Mouse (Mus musculus) forebrain, embryonic 16.5 days (tissue): ENCODE measurements around the gene Pdzrn3. TPM values are rescaled to one million over a fixed set of nuclear protein-coding genes. Genes with fewer than 3 reads are reported as not detected.

Source experiments
- ATAC-seq: fragments of 200-750 bp; cut with Nextera tagmentation; 2 replicates; pipeline ENCODE4 v1.8.0; 2017; ENCODE audit warnings: mild to moderate bottlenecking, moderate library complexity
- H3K27ac ChIP-seq: fragments of 300-500 bp; sonication (generic); 2 replicates; pipeline ENCODE4 v1.5.1; 2014; ENCODE audit warnings: low read length, control low read depth
- H3K27me3 ChIP-seq: fragments of 300-500 bp; sonication (generic); replicated peaks from 2 replicates; pipeline ENCODE4 v1.6.1; 2014; ENCODE audit warnings: low read length; ENCODE audit not compliant: control insufficient read depth, insufficient read depth
- H3K36me3 ChIP-seq: fragments of 300-500 bp; sonication (generic); 2 replicates; pipeline ENCODE4 v1.6.1; 2014; ENCODE audit not compliant: control insufficient read depth, insufficient read depth
- H3K4me1 ChIP-seq: fragments of 300-500 bp; sonication (generic); replicated peaks from 2 replicates; pipeline ENCODE4 v1.6.1; 2014; ENCODE audit warnings: low read length; ENCODE audit not compliant: control insufficient read depth, insufficient read depth
- H3K4me2 ChIP-seq: fragments of 300-500 bp; sonication (generic); 2 replicates; pipeline ENCODE4 v1.6.1; 2014; ENCODE audit warnings: mild to moderate bottlenecking, low read length, control low read depth
- H3K4me3 ChIP-seq: fragments of 300-500 bp; sonication (generic); replicated peaks from 2 replicates; pipeline ENCODE4 v1.5.1; 2014; ENCODE audit warnings: mild to moderate bottlenecking, low read length, control low read depth
- H3K9ac ChIP-seq: fragments of 300-500 bp; sonication (generic); replicated peaks from 2 replicates; pipeline ENCODE4 v1.6.1; 2014; ENCODE audit warnings: low read depth, low read length, control low read depth
- H3K9me3 ChIP-seq: fragments of 300-500 bp; sonication (generic); 2 replicates; pipeline ENCODE4 v1.6.1; 2016; ENCODE audit warnings: low read length; ENCODE audit not compliant: control insufficient read depth
- WGBS: fragments of 180-500 bp; shearing (Covaris S2); extraction: QIAGEN DNeasy Blood & Tissue Kit; methylation state at CpG from one replicate; pipeline ENCODE4 v1.1.7; 2014; 5-methylcytosine and 5-hydroxymethylcytosine counted together
- polyA plus RNA-seq: library from polyadenylated mRNA; unstranded; fragments of >200 nt; fragmentation: Nextera tagmentation; extraction: Ambion mirVana; gene quantifications from 2 replicates; pipeline ENCODE4 v1.2.1, GENCODE M21; 2015

Pdzrn3 gene
- polyA plus RNA-seq, 1 experiment from 2014 or later, result 24.0 TPM

GRCm38 (mm10) chr6:101278286-101278932 lies 99.3 kb downstream of the Pdzrn3 start:
- 0 out of 2 replicates have a peak, but pooled peaks cover 2% of the 10 kb centered on the region for H3K27me3 ChIP-seq
- H3K36me3 ChIP-seq, result no peaks in the 10 kb centered on the region
- ATAC-seq, result no peak
- peaks cover 22% of the 10 kb centered on the region for H3K4me1 ChIP-seq
- no peak overlapping the region for H3K4me3 ChIP-seq
- no peaks in the 10 kb centered on the region for H3K9me3 ChIP-seq
- WGBS, result 60% methylated on average over 13 of the region's 13 CpGs
- H3K9ac ChIP-seq, result no peak overlapping the region
- no peak overlapping the region for H3K27ac ChIP-seq
- H3K4me2 ChIP-seq, result no peak overlapping the region

GRCm38 (mm10) chr6:101276261-101276660 lies 101.4 kb downstream of the Pdzrn3 start:
- Histone ChIP-seq H3K4me1 (peaks cover 12% of the 10 kb centered on the region), H3K4me3 (no peak overlapping the region), H3K27me3 (peaks cover 10% of the 10 kb centered on the region; the same call in 1 of the 2 replicates), H3K9ac (no peak overlapping the region), H3K36me3 (no peaks in the 10 kb centered on the region), H3K27ac (no peak overlapping the region), H3K9me3 (no peaks in the 10 kb centered on the region), H3K4me2 (no peak overlapping the region)
- WGBS, result 74% methylated on average over 8 of the region's 8 CpGs
- ATAC-seq, result no peak

- Histone ChIP-seq H3K9ac (no peak overlapping the region), H3K36me3 (no peaks in the 10 kb centered on the region), H3K4me2 (no peak overlapping the region), H3K9me3 (no peaks in the 10 kb centered on the region), H3K27ac (no peak overlapping the region), H3K4me3 (no peak overlapping the region), H3K4me1 (peaks cover 7% of the 10 kb centered on the region; the same call in 1 of the 2 replicates), H3K27me3 (peaks cover 12% of the 10 kb centered on the region; the same call in 1 of the 2 replicates)
- WGBS, result 88% methylated on average over 3 of the region's 3 CpGs
- no peak for ATAC-seq
These were observed 101.9 kb downstream of the Pdzrn3 start for GRCm38 (mm10) chr6:101275806-101276205.

GRCm38 (mm10) chr6:101274846-101275245 lies 102.9 kb downstream of the Pdzrn3 start:
- no peak for ATAC-seq
- Histone ChIP-seq H3K9me3 (no peaks in the 10 kb centered on the region), H3K4me1 (0 out of 2 replicates have a peak, but pooled peaks cover 5% of the 10 kb centered on the region), H3K9ac (no peak overlapping the region), H3K27ac (no peak overlapping the region), H3K4me3 (no peak overlapping the region), H3K36me3 (no peaks in the 10 kb centered on the region), H3K4me2 (no peak overlapping the region), H3K27me3 (peaks cover 12% of the 10 kb centered on the region; the same call in 1 of the 2 replicates)
- WGBS, result 85% methylated on average over 2 of the region's 2 CpGs

- ATAC-seq, result no peak
- H3K4me2 ChIP-seq, result no peak overlapping the region
- no peaks in the 10 kb centered on the region for H3K36me3 ChIP-seq
- no peak overlapping the region for H3K4me3 ChIP-seq
- no peak overlapping the region for H3K9ac ChIP-seq
- WGBS, result 20% methylated on average over 4 of the region's 4 CpGs
- H3K4me1 ChIP-seq, result peaks cover 10% of the 10 kb centered on the region
- H3K9me3 ChIP-seq, result no peaks in the 10 kb centered on the region
- H3K27ac ChIP-seq, result no peak overlapping the region
- peaks cover 14% of the 10 kb centered on the region; the same call in 1 of the 2 replicates for H3K27me3 ChIP-seq
These were observed 105.4 kb downstream of the Pdzrn3 start for GRCm38 (mm10) chr6:101272256-101272655.

- Histone ChIP-seq H3K27me3 (peaks cover 14% of the 10 kb centered on the region; the same call in 1 of the 2 replicates), H3K9me3 (no peaks in the 10 kb centered on the region), H3K4me1 (peaks cover 11% of the 10 kb centered on the region), H3K4me3 (no peak overlapping the region), H3K27ac (no peak overlapping the region), H3K4me2 (no peak overlapping the region), H3K36me3 (no peaks in the 10 kb centered on the region), H3K9ac (no peak overlapping the region)
- no peak for ATAC-seq
- 31% methylated on average over 15 of the region's 15 CpGs for WGBS
These were observed 106.1 kb downstream of the Pdzrn3 start for GRCm38 (mm10) chr6:101271378-101272135.

- Histone ChIP-seq H3K4me3 (no peak overlapping the region), H3K27me3 (peaks cover 14% of the 10 kb centered on the region; the same call in 1 of the 2 replicates), H3K4me2 (no peak overlapping the region), H3K9ac (no peak overlapping the region), H3K4me1 (peaks cover 11% of the 10 kb centered on the region), H3K27ac (no peak overlapping the region), H3K36me3 (no peaks in the 10 kb centered on the region), H3K9me3 (no peaks in the 10 kb centered on the region)
- no peak for ATAC-seq
- 64% methylated on average over 7 of the region's 7 CpGs for WGBS
These were observed 107.4 kb downstream of the Pdzrn3 start for GRCm38 (mm10) chr6:101270095-101270826.

GRCm38 (mm10) chr6:101269335-101270094 lies 108.2 kb downstream of the Pdzrn3 start:
- no peak overlapping the region for H3K4me3 ChIP-seq
- no peaks in the 10 kb centered on the region for H3K36me3 ChIP-seq
- no peak overlapping the region for H3K4me2 ChIP-seq
- H3K9ac ChIP-seq, result 0 out of 2 replicates have a peak overlapping the region, but pooled peaks have one; percentile 23
- no peak for ATAC-seq
- peaks cover 11% of the 10 kb centered on the region for H3K4me1 ChIP-seq
- peaks cover 14% of the 10 kb centered on the region; the same call in 1 of the 2 replicates for H3K27me3 ChIP-seq
- WGBS, result 49% methylated on average over 10 of the region's 10 CpGs
- no peaks in the 10 kb centered on the region for H3K9me3 ChIP-seq
- H3K27ac ChIP-seq, result no peak overlapping the region
